ENCODE assay signal across 20 mouse cellular contexts in the genomic region with DNA sequence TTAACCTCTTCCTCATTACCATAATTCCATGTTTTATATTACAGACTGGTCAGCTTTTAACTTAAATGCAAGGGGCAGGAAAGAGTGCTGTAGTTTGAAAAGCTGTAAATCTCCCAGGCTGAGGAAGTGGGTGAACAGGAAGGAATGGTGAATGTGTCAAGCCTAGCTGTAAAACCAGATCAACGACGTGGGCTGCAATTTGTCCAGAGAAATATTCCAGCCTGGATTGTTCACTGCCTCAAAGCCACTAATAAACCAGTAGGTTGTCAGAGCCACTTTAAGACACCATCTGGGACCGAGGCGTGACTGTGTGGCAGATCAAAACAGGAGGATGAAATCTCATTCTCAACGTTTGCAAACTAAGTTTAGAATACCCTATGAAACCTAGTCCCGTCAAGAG.
A peak's percentile ranks its signal among the peaks of the same experiment; 100 is the strongest.
DNase-seq lines count a peak whose midpoint lies in the region; ATAC-seq lines count a peak whose summit lies in the region.
"Had no signal": no experiment of that assay in that cellular context is flagged by ENCODE, and none has a peak within 500 bp of the region (broad histone marks: within the 10 kb centered on the region; RNA-seq: fewer than 3 reads in every experiment).

No protein-coding gene starts in this region.

- H3K27me3 ChIP-seq in lung, embryonic 16.5 days (ENCODE audit: control insufficient read depth, insufficient read depth, low read depth, low read length), result no peaks in the 10 kb centered on the region
- H3K27me3 ChIP-seq: CH12.LX; embryonic facial prominence, embryonic 12.5 days; liver, embryonic 13.5 days; neural tube, embryonic 12.5 days had no signal

- peak overlapping the region; percentile 44 for H3K27ac ChIP-seq in lung, embryonic 16.5 days (ENCODE audit: low read length)
- H3K27ac ChIP-seq: embryonic facial prominence, embryonic 12.5 days; liver, embryonic 13.5 days; neural tube, embryonic 12.5 days had no signal

- ATAC-seq in lung, embryonic 16.5 days (ENCODE audit: low read depth), result no peak
- ATAC-seq: forebrain, embryonic 16.5 days; hindbrain, embryonic 16.5 days; intestine, postnatal 0 days; lung, postnatal 0 days had no signal

- DNase-seq in frontal cortex, adult 2 months (ENCODE audit: extremely low spot score in 1 of 2, low spot score in 1 of 2), result peak; percentile 21 to 39
- DNase-seq in frontal cortex, postnatal 14 days (ENCODE audit: low spot score in 2 of 2), result no peak
- no peak for DNase-seq in lung, postnatal 10 days
- peak; percentile 19 for DNase-seq in kidney, postnatal 14 days
- DNase-seq in telencephalon, adult 2 months (ENCODE audit: low read depth, low spot score), result peak; percentile 23
- no peak for DNase-seq in left cerebral cortex, postnatal 36 days (ENCODE audit: low spot score in 2 of 2)
- DNase-seq: cerebellum, postnatal 14 days; gastrocnemius, postnatal 25 days; heart, postnatal 14 days; liver, embryonic 13.5 days; right cerebral cortex, postnatal 14 days; thymus, postnatal 36 days had no signal

- intact Hi-C loops in left cerebral cortex, postnatal 36 days (cut with DNase I), result no loop called here

- H3K4me1 ChIP-seq in lung, embryonic 16.5 days (replicated peaks; ENCODE audit: control insufficient read depth, insufficient read depth, low read length), result no peaks in the 10 kb centered on the region; the same call in 1 of the 2 replicates
- H3K4me1 ChIP-seq: embryonic facial prominence, embryonic 12.5 days; liver, embryonic 13.5 days; neural tube, embryonic 12.5 days had no signal

- H3K4me3 ChIP-seq in lung, embryonic 16.5 days (ENCODE audit: low read length), result no peak overlapping the region
- H3K4me3 ChIP-seq: embryonic facial prominence, embryonic 12.5 days; liver, embryonic 13.5 days; neural tube, embryonic 12.5 days had no signal

- no peak overlapping the region for H3K9ac ChIP-seq in lung, embryonic 16.5 days (ENCODE audit: low read length)
- H3K9ac ChIP-seq: embryonic facial prominence, embryonic 12.5 days; liver, embryonic 13.5 days; neural tube, embryonic 12.5 days had no signal

- 35% methylated on average over 6 of the region's 6 CpGs for whole genome bisulfite sequencing in lung, embryonic 16.5 days

- H3K9me3 ChIP-seq in lung, embryonic 16.5 days (ENCODE audit: control insufficient read depth, low read length), result no peaks in the 10 kb centered on the region
- H3K9me3 ChIP-seq: embryonic facial prominence, embryonic 12.5 days; liver, embryonic 13.5 days; neural tube, embryonic 12.5 days had no signal

- no peaks in the 10 kb centered on the region for H3K36me3 ChIP-seq in lung, embryonic 16.5 days (ENCODE audit: control insufficient read depth, insufficient read depth, low read length)
- H3K36me3 ChIP-seq: embryonic facial prominence, embryonic 12.5 days; liver, embryonic 13.5 days; neural tube, embryonic 12.5 days had no signal

- H3K4me2 ChIP-seq in lung, embryonic 16.5 days (ENCODE audit: low read depth, low read length), result no peak overlapping the region
- H3K4me2 ChIP-seq: embryonic facial prominence, embryonic 12.5 days; liver, embryonic 13.5 days; neural tube, embryonic 12.5 days had no signal

Comparison
In these comparisons a context has a peak if more than half of its experiments do, and no peak if none do; other contexts are left out.
1. DNase-seq: peak in frontal cortex, adult 2 months (2 of 2), kidney, postnatal 14 days (single experiment) and telencephalon, adult 2 months (single experiment); none in frontal cortex, postnatal 14 days (0 of 2), lung, postnatal 10 days (single experiment) and left cerebral cortex, postnatal 36 days (0 of 2).